Comparison of ENCODE assay signal across 14 mouse cellular contexts in genomic region chr16:93092796-93093195, GRCm38 (mm10).
DNase-seq lines count a peak whose midpoint lies in the region; ATAC-seq lines count a peak whose summit lies in the region.
"Had no signal": no experiment of that assay in that cellular context is flagged by ENCODE, and none has a peak within 500 bp of the region (broad histone marks: within the 10 kb centered on the region; RNA-seq: fewer than 3 reads in every experiment).

No protein-coding gene starts in this region.

- no peak overlapping the region for H3K4me3 ChIP-seq in embryonic facial prominence, embryonic 15.5 days (replicated peaks)
- no peak overlapping the region for H3K4me3 ChIP-seq in lung, embryonic 15.5 days
- H3K4me3 ChIP-seq: neural tube, embryonic 15.5 days had no signal

- H3K9me3 ChIP-seq in embryonic facial prominence, embryonic 15.5 days (replicated peaks) = no peaks in the 10 kb centered on the region
- no peaks in the 10 kb centered on the region for H3K9me3 ChIP-seq in lung, embryonic 15.5 days
- H3K9me3 ChIP-seq: neural tube, embryonic 15.5 days had no signal

- intact Hi-C loops in left cerebral cortex, postnatal 36 days (cut with DNase I) = no loop called here
- intact Hi-C loops in left cerebral cortex, postnatal 4 days (cut with DNase I) = no loop called here

- H3K4me2 ChIP-seq in embryonic facial prominence, embryonic 15.5 days (replicated peaks) = peak overlapping the region; percentile 15; the same call in 1 of the 2 replicates
- peak overlapping the region; percentile 27 for H3K4me2 ChIP-seq in lung, embryonic 15.5 days
- H3K4me2 ChIP-seq: liver, embryonic 11.5 days; neural tube, embryonic 15.5 days had no signal

- ATAC-seq in embryonic facial prominence, embryonic 15.5 days (ENCODE audit: insufficient number of reproducible peaks, low FRiP score, low TSS enrichment, low read depth) = peak; percentile 63
- ATAC-seq in lung, embryonic 15.5 days (ENCODE audit: borderline replicate concordance, extremely low read depth, low FRiP score, low TSS enrichment) = no peak
- ATAC-seq: hindbrain, postnatal 0 days had no signal

- H3K27me3 ChIP-seq in embryonic facial prominence, embryonic 15.5 days = no peaks in the 10 kb centered on the region
- H3K27me3 ChIP-seq in lung, embryonic 15.5 days = no peaks in the 10 kb centered on the region
- H3K27me3 ChIP-seq: neural tube, embryonic 15.5 days had no signal

- no peaks in the 10 kb centered on the region for H3K36me3 ChIP-seq in embryonic facial prominence, embryonic 15.5 days
- no peaks in the 10 kb centered on the region for H3K36me3 ChIP-seq in lung, embryonic 15.5 days
- H3K36me3 ChIP-seq: neural tube, embryonic 15.5 days had no signal

- DNase-seq in retina, postnatal 1 day = peak; percentile 12
- no peak for DNase-seq in retina, embryonic 14.5 days (ENCODE audit: low spot score)
- DNase-seq in left cerebral cortex, postnatal 36 days (ENCODE audit: low spot score in 2 of 2) = no peak
- no peak for DNase-seq in left cerebral cortex, postnatal 4 days
- DNase-seq in frontal cortex, postnatal 10 days (ENCODE audit: low spot score in 2 of 2) = no peak
- DNase-seq: adrenal gland, adult 8-10 months; cerebellum, postnatal 10 days; kidney, adult 2 months; right cerebral cortex, adult 18-20 months had no signal

- peaks cover 17% of the 10 kb centered on the region; the same call in 1 of the 2 replicates for H3K4me1 ChIP-seq in embryonic facial prominence, embryonic 15.5 days
- H3K4me1 ChIP-seq in lung, embryonic 15.5 days = peaks cover 22% of the 10 kb centered on the region
- H3K4me1 ChIP-seq: neural tube, embryonic 15.5 days had no signal

- H3K9ac ChIP-seq in embryonic facial prominence, embryonic 15.5 days = no peak overlapping the region
- H3K9ac ChIP-seq in lung, embryonic 15.5 days = no peak overlapping the region
- H3K9ac ChIP-seq: neural tube, embryonic 15.5 days had no signal

- WGBS in embryonic facial prominence, embryonic 15.5 days = 20% methylated on average over 7 of the region's 7 CpGs
- WGBS in lung, embryonic 15.5 days = 10% methylated on average over 7 of the region's 7 CpGs

- peak overlapping the region; percentile 77 for H3K27ac ChIP-seq in embryonic facial prominence, embryonic 15.5 days (replicated peaks)
- peak overlapping the region; percentile 53 for H3K27ac ChIP-seq in lung, embryonic 15.5 days
- H3K27ac ChIP-seq: hindbrain, postnatal 0 days; neural tube, embryonic 15.5 days had no signal
